Mouse (Mus musculus) hindbrain, embryonic 11.5 days (tissue): ENCODE measurements around the gene Nacc1. TPM values are rescaled to one million over a fixed set of nuclear protein-coding genes. Genes with fewer than 3 reads are reported as not detected.
A peak's percentile ranks its signal among the peaks of the same experiment; 100 is the strongest.

ENCODE experiments used
- ATAC-seq: fragments of 200-750 bp; cut with Nextera tagmentation; 2 replicates; pipeline ENCODE4 v1.8.0; 2017; ENCODE audit warnings: mild to moderate bottlenecking, moderate TSS enrichment, moderate library complexity; ENCODE audit not compliant: low FRiP score
- DNase-seq: peaks from one replicate; pipeline ENCODE4 v3.0.0-alpha.2; 2015; ENCODE audit warnings: low spot score
- H3K27ac ChIP-seq: fragments of 300-500 bp; sonication (generic); 2 replicates; pipeline ENCODE4 v1.5.1; 2014; ENCODE audit warnings: mild to moderate bottlenecking, low read depth, low read length
- H3K27me3 ChIP-seq: fragments of 300-500 bp; sonication (generic); 2 replicates; pipeline ENCODE4 v1.6.1; 2014; ENCODE audit warnings: mild to moderate bottlenecking, low read length, moderate library complexity, mixed read lengths; ENCODE audit not compliant: control insufficient read depth, insufficient read depth
- H3K36me3 ChIP-seq: fragments of 300-500 bp; sonication (generic); 2 replicates; pipeline ENCODE4 v1.6.1; 2014; ENCODE audit warnings: mild to moderate bottlenecking, low read length, moderate library complexity, mixed read lengths; ENCODE audit not compliant: control insufficient read depth, insufficient read depth
- H3K4me1 ChIP-seq: fragments of 300-500 bp; sonication (generic); replicated peaks from 2 replicates; pipeline ENCODE4 v1.6.1; 2014; ENCODE audit warnings: low read length, mixed read lengths; ENCODE audit not compliant: control insufficient read depth, insufficient read depth
- H3K4me2 ChIP-seq: fragments of 300-500 bp; sonication (generic); replicated peaks from 2 replicates; pipeline ENCODE4 v1.6.1; 2014; ENCODE audit warnings: mild to moderate bottlenecking, low read depth, low read length
- H3K4me3 ChIP-seq: fragments of 300-500 bp; sonication (generic); 2 replicates; pipeline ENCODE4 v1.5.1; 2014; ENCODE audit warnings: low read depth, low read length
- H3K9ac ChIP-seq: fragments of 300-500 bp; sonication (generic); 2 replicates; pipeline ENCODE4 v1.6.1; 2014; ENCODE audit warnings: low read depth, low read length
- H3K9me3 ChIP-seq: fragments of 300-500 bp; sonication (generic); 2 replicates; pipeline ENCODE4 v1.6.1; 2016; ENCODE audit warnings: low read length; ENCODE audit not compliant: control insufficient read depth
- WGBS: fragments of 180-500 bp; shearing (Covaris S2); extraction: QIAGEN DNeasy Blood & Tissue Kit; methylation state at CpG from one replicate; pipeline ENCODE4 v1.1.7; 2014; 5-methylcytosine and 5-hydroxymethylcytosine counted together
- polyA plus RNA-seq: library from polyadenylated mRNA; unstranded; fragments of >200 nt; fragmentation: Nextera tagmentation; extraction: Ambion mirVana; gene quantifications from 2 replicates; pipeline ENCODE4 v1.2.1, GENCODE M21; 2014

Gene Nacc1
- polyA plus RNA-seq, 1 experiment from 2014 or later, result 20.5 TPM

GRCm38 (mm10) chr8:84704867-84705831 is 17.5 kb upstream of the Nacc1 start:
- H3K9ac ChIP-seq, result no peak overlapping the region
- under 1% methylated on average over 52 of the region's 61 CpGs for WGBS
- H3K36me3 ChIP-seq, result no peaks in the 10 kb centered on the region
- H3K4me2 ChIP-seq, result peak overlapping the region; percentile 34
- peak overlapping the region; percentile 17; the same call in 1 of the 2 replicates for H3K4me3 ChIP-seq
- H3K27ac ChIP-seq, result no peak overlapping the region
- ATAC-seq (no peak), DNase-seq (peak; percentile 48)
- H3K9me3 ChIP-seq, result no peaks in the 10 kb centered on the region
- H3K4me1 ChIP-seq, result peaks cover 35% of the 10 kb centered on the region
- H3K27me3 ChIP-seq, result peaks cover 82% of the 10 kb centered on the region

GRCm38 (mm10) chr8:84704356-84704755 is 16.7 kb upstream of the Nacc1 start:
- Histone ChIP-seq H3K27ac (no peak overlapping the region), H3K4me1 (peaks cover 35% of the 10 kb centered on the region), H3K4me2 (peak overlapping the region; percentile 22; the same call in 1 of the 2 replicates), H3K27me3 (peaks cover 78% of the 10 kb centered on the region), H3K4me3 (0 out of 2 replicates have a peak overlapping the region, but pooled peaks have one; percentile 13), H3K9me3 (no peaks in the 10 kb centered on the region), H3K9ac (no peak overlapping the region), H3K36me3 (no peaks in the 10 kb centered on the region)
- under 1% methylated on average over 16 of the region's 16 CpGs for WGBS
- ATAC-seq (no peak), DNase-seq (peak; percentile 91)

- Histone ChIP-seq H3K9me3 (no peaks in the 10 kb centered on the region), H3K4me3 (peak overlapping the region; percentile 13; the same call in 1 of the 2 replicates), H3K4me1 (peaks cover 31% of the 10 kb centered on the region), H3K9ac (no peak overlapping the region), H3K36me3 (no peaks in the 10 kb centered on the region), H3K27me3 (peaks cover 72% of the 10 kb centered on the region), H3K27ac (no peak overlapping the region), H3K4me2 (peak overlapping the region; percentile 22; the same call in 1 of the 2 replicates)
- ATAC-seq (no peak), DNase-seq (no peak)
- 8% methylated on average over 38 of the region's 38 CpGs for whole genome bisulfite sequencing
These were observed 16.0 kb upstream of the Nacc1 start for GRCm38 (mm10) chr8:84703466-84704249.

- ATAC-seq (no peak), DNase-seq (peak; percentile 6)
- Histone ChIP-seq H3K27ac (no peak overlapping the region), H3K27me3 (peaks cover 67% of the 10 kb centered on the region), H3K9me3 (no peaks in the 10 kb centered on the region), H3K36me3 (no peaks in the 10 kb centered on the region), H3K4me3 (peak overlapping the region; percentile 16; the same call in 1 of the 2 replicates), H3K9ac (no peak overlapping the region), H3K4me1 (peaks cover 27% of the 10 kb centered on the region), H3K4me2 (no peak overlapping the region)
- WGBS, result 81% methylated on average over 6 of the region's 6 CpGs
These were observed 15.4 kb upstream of the Nacc1 start for GRCm38 (mm10) chr8:84702963-84703465.

GRCm38 (mm10) chr8:84702561-84702960 is 14.9 kb upstream of the Nacc1 start:
- Histone ChIP-seq H3K27ac (no peak overlapping the region), H3K4me1 (peaks cover 23% of the 10 kb centered on the region), H3K27me3 (peaks cover 62% of the 10 kb centered on the region), H3K4me2 (0 out of 2 replicates have a peak overlapping the region, but pooled peaks have one; percentile 3), H3K9me3 (no peaks in the 10 kb centered on the region), H3K9ac (no peak overlapping the region), H3K4me3 (peak overlapping the region; percentile 16), H3K36me3 (no peaks in the 10 kb centered on the region)
- WGBS, result 70% methylated on average over 9 of the region's 9 CpGs
- DNase-seq (no peak), ATAC-seq (no peak)

GRCm38 (mm10) chr8:84700941-84701911 is 13.6 kb upstream of the Nacc1 start, which contains the start of gene Lyl1:
Lyl1 (plus strand) TSS chr8:84701457.
- peaks cover 12% of the 10 kb centered on the region; the same call in 1 of the 2 replicates for H3K4me1 ChIP-seq
- H3K4me2 ChIP-seq, result 0 out of 2 replicates have a peak within 1 kb of the TSS, but pooled peaks have one; percentile 11
- H3K4me3 ChIP-seq, result peak within 1 kb of the TSS; percentile 16
- H3K27me3 ChIP-seq, result peaks cover 50% of the 10 kb centered on the region
- no peak within 1 kb of the TSS for H3K9ac ChIP-seq
- WGBS, result 14% methylated on average over 33 of the region's 34 CpGs
- no peak within 1 kb of the TSS for H3K27ac ChIP-seq
- peak; percentile 29; the same call in 1 of the 2 replicates for ATAC-seq
- no peaks in the 10 kb centered on the region for H3K9me3 ChIP-seq
- H3K36me3 ChIP-seq, result no peaks in the 10 kb centered on the region
- peak; percentile 41 for DNase-seq

GRCm38 (mm10) chr8:84700526-84700925 is 12.9 kb upstream of the Nacc1 start:
- 77% methylated on average over 5 of the region's 5 CpGs for WGBS
- no peak for DNase-seq
- Histone ChIP-seq H3K36me3 (no peaks in the 10 kb centered on the region), H3K27me3 (peaks cover 47% of the 10 kb centered on the region), H3K4me1 (peaks cover 10% of the 10 kb centered on the region; the same call in 1 of the 2 replicates), H3K4me2 (no peak overlapping the region), H3K9ac (no peak overlapping the region), H3K27ac (no peak overlapping the region), H3K9me3 (no peaks in the 10 kb centered on the region), H3K4me3 (no peak overlapping the region)
- ATAC-seq, result no peak
